Mouse (Mus musculus) frontal cortex, postnatal 10 days (tissue): ENCODE results near the gene Lmx1b.

Experiments
- DNase-seq, 2 experiments: peaks; one replicate each; pipeline ENCODE4 v3.0.0; 2022; ENCODE audit warnings: low spot score in 2 of 2, mixed read lengths in 1 of 2

Gene Lmx1b

DNA sequence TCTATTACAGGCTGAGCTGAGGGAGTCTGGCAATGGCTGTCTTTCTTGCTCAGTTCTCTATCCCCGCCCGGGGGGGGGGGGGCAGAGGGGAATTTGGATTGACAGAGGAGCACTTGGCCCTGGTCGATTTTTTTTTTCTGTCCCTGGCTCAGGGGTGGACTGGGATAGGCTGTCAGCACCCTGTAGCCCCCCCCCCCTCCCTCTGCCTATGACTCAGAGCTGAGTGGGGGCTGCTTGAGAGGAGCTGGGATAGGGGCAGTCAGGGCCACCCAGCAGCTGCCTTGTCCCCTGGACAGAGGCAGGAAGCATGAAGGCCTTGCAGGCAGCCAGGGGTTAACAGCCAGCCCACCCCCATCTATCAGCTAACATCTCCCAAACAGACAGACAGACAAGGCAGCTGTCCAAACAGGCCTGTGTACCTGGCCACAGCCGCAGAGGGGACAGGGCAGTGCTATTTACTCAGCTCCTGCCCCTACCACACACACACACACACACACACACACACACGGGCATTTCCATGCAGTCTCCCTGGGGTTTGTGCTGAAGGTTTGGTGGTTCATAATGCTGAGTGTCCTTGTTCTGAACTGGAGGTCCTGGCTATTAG lies 57.8 kb downstream of the Lmx1b start:
- no peak for DNase-seq

DNA sequence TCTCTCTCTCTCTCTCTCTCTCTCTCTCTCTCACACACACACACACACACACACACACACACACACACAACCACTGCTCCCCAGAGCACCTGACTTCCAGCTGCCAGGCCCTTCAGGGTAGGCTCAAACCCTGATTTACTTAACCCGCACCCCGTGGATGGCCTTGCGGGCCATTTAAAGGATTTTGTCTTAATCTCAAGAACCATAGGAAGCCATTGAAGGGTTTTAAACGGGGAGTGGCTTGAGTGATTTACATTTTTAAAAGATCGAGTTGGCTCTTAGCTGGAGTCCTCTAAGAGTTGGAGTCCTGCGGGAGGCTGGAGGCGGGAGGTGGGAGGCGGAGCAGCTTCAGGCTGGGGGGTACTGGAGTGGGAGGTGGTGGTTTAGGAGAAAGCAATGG lies 58.4 kb downstream of the Lmx1b start:
- DNase-seq = no peak

DNA sequence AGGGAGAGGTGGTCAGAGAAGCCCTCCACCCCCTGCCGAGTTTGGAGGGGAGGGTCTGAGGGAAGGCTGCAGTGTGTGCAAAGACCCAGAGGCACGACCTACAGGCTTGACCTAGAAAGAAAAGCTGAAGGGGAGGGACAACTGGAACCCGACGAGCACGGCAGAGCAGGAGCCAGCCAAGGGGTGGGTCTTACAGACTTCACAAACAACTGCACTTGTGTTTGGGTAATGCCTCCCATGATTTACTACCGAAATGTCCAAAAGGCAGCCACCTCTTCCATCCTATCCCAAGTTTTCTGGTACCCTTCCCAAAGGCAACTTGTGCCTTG lies 58.9 kb downstream of the Lmx1b start:
- DNase-seq = no peak

DNA sequence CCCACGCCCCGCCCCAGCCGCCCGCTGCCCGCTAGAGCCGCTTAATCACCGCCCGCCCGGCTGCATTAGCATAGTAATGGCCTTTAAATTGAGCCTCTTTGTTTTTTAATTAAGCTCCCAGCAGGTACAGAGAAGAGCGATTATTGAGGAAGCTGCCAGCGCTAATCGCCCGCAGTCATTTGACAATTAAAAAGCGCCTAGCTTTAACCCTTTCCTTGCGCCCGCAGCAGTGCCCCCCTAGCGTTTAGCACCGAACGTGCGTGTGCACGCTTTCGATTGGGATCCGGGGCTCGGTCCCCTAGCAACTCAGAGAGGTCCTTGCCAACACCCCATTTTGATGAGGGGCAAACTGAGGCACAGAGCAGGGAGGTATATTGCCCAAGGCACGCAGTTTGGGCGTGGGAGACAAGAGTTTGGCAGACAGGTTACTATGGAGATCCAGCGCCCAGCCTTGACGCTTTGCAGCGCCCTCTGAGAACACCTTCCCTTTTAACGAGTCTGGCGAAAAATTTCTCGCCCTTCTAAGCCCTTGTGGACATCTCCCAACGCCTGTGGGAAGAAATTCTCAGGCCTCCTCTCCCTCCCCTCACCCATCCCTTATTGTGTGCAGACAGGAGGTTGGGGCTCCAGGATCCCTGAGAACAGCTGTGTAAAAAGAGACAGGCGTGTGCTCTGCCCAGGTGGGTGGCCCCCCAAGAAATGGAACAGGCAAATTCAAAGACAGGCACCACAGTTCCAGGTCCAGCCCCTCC lies 59.4 kb downstream of the Lmx1b start:
- DNase-seq = no peak

DNA sequence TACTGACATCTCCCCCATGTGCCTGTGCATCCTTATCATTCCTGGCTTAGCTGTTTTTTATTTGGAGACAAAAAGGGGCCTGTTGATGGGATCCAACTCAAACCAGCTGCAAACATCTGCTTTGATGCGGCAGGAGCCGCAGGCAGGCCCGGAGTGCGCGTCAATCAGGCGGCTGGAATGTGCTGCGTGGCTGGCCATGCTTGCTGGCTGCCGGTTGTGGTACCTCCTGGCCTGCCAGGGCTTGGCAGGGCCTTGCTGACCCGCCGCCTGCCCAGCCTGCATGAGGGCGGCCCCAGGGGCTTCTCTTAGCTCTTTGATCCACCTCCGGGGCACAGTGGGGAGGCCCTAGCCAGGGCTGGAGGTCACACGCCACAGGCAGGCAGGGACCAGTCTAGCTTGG lies 64.9 kb downstream of the Lmx1b start:
- DNase-seq = no peak

DNA sequence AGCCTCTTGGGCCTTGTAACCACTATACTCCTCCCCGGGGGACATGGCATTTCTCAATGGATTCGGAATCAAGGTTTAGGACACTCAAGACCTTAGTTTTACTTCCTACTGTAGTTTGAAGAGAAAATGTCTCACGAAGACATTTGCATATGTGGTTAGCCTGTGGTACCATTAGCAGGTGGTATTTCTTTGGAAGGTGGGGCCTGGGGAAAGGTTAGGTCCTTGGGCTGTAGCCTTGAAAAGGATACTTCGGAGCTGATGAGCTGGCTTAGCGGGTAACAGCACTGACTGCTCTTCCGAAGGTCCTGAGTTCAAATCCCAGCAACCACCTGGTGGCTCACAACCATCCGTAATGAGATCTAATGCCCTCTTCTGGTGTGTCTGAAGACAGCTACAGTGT lies 67.2 kb downstream of the Lmx1b start:
- no peak for DNase-seq

DNA sequence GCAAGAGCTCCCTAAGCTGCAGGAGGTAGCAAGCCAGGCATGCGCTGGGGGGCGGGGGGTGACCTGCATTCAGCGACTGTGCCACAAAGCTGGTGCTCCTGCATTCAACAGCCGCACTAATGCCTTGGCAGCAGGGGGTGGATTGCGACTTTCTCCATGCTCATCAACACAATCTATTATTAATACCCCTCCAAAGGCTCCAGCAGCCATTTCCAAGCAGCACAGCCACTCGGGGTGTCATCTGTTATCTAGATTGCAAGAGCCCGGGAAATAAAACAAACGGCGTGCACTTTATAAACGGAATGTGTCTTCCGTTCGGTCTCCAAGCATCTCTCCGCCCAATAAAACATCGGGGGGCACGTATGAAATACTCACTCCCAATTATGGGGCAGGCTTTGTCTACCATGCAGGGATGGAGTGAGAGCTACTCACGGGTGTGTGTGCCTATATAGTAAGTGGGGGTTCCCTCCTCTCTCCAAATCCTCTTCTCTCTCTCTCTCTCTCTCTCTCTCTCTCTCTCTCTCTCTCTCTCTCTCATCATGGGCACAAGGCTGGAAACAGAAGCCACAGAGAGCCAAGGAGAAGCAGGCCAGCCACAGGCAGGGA lies 69.0 kb downstream of the Lmx1b start:
- DNase-seq = no peak

DNA sequence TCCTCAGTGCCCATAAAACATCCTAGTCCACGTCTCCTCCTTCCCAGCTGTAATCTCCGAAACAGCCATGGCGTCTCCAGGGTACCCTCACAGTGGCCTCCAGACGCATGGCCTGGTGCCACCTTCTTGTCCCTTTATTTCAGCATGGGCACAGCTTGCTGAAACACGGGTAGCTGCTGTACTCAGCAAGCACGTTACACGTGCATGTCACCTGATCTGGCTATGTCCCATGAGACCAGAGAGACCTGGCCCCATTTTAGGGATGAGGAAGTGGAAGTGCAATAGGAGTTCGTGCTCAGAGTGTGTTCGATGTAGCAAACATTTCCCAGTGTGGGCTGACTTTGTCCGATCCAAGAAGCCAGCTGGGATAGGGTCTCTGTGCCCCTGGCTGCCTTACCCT lies 70.6 kb downstream of the Lmx1b start:
- DNase-seq = no peak

DNA sequence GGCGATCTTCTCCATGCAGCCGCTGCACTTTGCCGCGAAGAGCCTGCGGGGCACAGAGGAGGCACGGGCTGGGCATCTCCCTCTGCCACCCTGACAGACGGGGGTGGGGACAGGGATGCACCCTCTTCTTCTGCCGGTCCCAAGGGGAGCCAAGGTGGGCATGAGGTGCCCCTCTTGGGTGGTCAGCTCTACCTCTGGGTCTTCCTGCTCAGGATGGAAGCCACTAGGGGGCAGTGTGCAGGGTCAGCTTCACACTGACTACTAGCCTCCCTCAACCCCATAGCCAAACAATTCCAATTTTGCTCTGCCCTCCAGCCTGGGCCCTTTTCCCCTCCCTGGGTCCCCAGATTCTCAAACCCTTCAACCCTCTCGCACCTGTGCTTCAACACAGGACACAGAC lies 71.1 kb downstream of the Lmx1b start:
- no peak for DNase-seq

DNA sequence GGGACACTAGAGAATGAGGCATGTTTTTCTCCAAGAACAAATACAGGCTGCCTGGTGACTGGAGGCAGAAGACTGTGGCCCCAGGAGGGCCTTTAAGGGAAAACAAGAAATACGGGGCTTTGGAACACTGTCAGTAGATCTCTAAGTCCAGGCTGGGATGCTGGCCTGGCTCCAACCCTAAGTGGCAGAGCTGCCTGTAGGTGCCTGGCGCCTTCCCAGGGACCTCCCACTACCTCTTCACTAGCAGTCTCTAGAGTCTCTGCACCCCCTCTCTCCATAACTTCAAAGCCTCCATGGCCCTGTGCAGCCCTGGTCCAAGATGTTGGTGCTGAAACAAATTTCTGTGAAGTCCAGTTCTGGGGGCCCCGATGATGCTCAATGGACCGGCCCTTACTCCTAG lies 74.4 kb downstream of the Lmx1b start:
- DNase-seq = no peak

DNA sequence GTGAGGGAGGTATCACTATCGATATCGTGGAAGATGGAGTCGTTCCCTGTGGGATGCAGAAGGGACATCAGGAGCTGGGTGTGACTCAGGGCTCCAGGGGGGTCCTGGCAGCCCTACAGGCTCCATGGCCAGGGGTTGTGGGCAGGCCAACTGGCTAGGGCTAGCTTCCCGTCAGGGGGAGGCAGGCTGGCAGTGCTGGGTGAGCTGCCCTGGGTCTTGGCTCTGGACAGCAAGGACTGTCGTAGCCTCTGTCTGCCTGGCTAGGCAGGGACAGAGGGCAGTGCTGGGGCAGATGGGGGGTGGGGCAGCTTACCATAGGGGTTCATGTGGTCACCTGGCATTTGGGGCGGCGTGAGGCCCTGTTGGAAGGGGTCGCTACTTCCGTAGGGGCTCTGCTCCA lies 75.6 kb downstream of the Lmx1b start:
- DNase-seq = no peak

DNA sequence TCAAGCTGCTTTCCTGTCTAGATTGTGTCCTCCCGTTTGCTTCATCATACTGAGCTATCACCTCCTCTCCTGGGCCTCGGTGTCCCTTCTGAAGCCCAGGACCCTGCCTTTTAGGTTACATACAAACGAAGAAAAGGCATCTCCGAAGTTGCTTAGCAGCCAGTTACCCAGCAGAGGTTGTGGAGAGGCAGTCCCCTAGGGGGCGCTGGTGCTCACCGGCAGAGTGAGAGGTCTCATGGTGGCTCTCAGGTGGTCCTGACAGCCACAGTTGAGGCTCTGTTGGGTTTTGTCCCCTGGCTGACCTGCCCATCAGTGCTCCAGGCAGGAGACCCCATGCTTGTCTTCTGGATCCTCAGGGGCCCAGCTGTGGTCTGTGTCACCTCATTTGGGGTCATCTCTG lies 80.6 kb downstream of the Lmx1b start:
- DNase-seq = peak in 1 of 2 experiments; percentile 48

DNA sequence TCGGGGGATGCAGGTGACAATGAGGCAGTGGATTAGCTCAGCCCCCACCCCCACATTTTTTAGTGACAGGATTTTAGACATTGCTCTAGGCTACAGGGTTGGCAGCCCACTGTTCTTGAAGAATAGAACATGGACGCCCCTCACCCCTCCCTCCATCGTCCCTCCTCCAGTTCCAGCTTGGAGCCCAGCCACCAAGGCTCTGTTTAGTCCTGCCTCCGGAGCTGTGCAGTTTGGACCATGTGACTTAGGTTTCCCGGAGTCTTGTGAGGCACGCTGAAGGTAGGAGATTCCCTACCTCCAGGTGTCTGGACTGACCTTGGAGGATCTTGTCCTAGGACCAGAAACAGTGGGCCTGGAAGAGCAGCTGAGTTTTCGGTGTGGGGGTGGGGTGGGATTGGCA lies 81.0 kb downstream of the Lmx1b start:
- no peak for DNase-seq

DNA sequence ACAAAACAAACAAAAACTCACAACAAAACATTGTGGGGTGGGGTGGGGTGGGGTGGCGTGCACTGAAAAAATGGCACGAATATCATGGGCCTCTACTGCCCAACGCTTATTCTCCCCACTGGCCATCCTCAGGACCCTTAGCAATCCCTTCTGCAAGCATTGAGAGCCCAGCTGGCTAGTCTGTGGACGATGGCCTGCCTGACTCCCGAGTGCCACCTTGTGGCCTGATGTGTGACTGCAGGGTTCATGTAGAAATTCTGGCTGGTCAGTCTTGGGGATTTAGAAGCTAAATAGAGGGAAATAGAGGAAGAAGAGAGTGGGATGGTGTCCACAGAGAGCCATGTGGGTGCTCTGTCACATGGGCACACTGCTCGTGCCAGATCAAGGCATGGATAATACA lies 82.1 kb downstream of the Lmx1b start:
- DNase-seq = peak in 1 of 2 experiments; percentile 75

DNA sequence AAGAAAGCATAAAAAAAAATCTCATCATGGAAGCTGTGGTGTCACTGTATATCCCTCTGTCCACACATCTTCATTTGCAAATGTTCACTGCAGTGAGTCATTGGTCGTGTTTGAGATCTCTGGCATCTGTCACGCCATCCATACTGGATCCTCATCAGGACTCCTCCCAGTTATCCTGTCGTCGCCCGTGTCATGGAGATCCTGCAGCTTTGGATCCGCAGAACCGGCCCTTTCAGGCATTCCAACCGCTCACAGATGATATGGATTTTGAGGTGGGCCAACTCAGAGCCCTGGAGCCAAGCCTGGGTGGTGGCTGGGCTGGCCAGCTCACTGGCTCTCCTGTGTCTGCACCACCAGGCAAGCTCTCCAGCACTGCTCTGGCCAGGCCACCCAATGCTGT lies 84.7 kb downstream of the Lmx1b start:
- no peak for DNase-seq

DNA sequence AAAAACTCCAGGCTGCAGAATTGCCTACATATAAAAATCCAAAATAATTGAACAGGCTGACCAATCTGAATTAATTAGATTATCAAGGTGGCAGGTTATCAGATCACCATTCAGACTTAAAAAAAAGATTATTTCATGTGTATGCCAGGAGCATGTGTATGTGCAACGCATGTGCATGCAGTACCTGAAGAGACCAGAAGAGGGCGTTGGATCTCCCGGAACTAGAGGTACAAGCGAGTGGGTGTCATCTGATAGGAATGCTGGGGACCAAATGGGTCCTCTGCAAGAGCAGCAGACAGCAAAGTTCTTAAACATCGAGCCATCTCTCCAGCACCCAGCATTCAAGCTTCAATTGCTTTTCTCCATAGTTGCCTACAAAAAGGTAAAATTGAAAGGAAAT lies 87.6 kb downstream of the Lmx1b start:
- DNase-seq = no peak

DNA sequence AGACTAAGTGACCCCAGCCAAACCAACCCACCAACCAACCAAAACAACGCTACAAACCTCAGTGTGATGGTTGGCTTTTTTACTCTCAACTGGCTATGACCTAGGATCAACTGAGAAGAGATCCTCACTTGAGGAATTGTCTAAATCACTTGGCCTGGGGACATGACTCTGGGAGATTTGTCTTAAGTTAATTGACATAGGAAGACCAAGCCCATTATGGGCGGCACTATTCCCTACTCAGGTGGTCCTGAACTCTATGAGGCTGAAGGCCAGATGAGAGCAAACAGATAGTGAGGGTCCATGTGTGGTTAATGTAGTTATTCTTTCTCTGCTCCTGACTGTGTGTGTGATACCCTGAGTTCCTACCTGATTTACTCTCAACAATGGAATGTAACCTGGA lies 92.7 kb downstream of the Lmx1b start:
- no peak for DNase-seq

DNA sequence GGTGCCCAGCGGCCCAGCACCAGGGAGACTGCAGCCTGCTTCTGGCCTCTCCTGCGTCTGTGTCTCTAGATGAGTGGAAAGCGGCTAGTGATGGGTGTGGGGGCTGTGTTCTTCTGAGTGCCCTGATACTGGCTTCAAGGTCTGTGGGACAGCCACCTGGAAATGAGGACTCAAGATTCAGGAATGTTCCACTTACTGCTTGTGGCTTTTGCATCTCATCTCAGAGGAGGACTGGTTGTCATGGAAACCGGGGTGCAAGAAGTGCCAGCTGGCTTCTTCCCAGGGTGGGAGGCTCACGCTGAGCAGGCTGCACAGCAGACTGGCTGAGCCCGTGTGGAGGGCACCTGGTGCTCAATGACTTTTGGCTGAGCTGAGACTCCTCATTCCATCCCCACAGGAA lies 93.4 kb downstream of the Lmx1b start:
- DNase-seq = peak; percentile 90 to 92

DNA sequence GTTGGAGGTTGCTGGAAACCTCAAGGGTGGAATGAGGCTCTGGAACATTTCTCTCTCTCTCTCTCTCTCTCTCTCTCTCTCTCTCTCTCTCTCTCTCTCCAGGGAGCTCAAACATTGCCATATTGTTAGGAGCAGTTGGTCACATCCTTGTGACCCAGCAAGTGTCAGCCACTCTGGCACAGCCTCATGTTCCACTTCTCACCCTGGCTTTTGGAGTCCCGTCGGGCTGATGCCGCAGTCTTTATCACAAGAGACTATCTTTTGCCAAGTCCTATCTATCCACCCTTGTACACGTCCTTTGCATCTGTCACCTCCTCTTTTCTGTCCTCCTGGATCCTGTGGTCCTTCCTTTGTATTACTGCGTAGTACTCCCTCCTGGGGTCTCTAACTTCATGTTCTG lies 94.3 kb downstream of the Lmx1b start:
- no peak for DNase-seq

DNA sequence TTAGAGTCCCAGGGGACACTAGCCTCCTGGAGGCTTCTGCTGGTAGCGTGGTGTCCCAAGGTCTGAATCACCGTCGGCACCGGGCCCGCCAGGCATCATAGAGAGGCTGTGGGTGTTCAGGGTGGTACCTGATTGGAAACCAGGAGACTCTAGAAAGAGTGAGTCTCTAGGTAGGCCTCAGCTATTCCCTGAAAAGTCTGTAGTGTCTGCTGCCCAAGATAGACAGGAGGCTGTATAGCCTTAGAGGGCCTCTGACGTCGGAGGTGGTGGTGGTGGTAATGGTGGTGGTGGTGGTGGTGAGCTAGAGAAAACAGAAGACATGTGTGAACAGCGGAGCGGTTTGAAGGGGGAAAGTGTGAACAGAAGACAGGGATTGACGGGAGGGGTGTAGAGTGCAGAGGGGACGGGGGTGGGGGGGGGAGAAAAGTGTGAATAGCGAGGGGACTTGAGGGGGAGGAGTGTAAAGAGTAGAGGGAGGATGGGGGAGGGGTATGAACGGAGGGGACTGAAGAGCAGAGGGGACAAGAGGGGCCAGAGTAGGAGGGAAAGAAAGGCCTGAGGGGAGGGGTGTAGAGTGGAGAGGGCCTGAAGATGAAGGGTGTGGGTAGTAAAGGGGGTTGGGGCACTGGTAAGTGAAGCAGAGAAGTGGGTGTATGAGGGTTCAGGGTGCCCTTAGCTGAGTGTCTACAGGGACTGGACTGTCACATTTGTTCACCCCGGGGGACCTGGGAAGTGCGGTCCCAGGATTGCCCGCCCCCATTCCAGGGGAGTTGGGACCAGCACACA lies 95.3 kb downstream of the Lmx1b start:
- no peak for DNase-seq

DNA sequence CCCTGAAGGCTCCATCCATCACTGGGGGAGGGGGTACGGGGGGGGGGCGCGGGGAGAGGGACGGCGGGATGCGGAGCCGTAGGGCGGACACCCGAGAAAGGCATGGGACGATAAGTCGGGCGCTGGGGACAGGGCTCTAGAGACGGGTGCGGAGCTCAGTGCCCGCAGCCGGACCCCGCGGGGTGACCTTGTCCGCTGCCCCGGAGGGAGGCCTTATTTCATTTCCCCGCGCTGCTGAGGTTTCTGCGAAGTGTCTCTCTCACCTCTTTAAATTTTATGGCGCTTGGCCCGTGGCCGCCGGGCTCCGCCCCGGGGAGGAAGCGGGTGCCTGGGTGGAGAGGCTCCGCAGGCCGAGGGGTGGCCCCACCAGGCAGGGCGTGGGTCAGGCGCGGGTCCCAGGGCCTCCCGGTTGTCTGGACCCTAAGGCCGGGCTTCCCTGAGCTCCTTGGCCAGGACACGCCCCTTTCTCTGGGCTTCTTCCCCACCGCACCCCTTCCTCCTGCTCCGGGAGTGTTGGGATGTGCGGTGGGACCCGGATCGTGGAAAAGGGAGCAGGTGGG lies 96.0 kb downstream of the Lmx1b start:
- no peak for DNase-seq

DNA sequence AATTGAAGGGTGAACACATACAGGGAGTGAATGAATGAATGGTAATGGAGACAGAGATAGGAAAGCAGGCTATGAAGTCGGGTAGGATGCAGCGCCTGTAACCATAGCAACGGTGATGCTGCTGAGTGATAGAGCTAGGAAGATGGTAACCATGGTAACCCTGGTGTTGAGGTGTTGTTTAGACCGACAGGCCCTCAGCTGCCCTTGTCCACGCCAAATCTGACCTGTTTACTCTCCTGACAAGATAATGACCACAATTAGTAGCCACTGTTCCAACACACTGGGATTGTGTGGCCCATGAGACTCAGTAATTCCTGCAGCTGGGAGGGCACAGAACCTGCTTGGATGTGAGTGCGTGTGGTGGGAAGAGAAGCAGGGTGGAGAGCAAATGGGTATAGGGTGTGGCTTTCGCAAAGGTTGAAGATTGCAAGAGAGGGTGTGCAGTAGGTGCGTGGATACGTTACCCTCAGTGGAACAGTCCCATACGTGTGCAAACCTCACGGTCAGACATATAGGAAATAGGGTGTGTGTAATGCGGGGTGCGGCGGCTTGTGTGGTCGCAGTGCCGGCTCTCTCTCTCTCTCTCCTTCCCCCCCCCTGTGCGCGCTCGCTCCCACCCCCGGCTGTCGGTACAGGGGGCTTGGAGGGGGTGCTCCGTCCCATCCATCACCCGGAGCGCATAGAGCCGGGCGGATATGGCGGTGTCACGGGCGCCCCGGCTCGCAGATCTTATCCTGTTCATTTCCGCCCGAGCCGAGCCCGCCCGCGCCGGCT lies 96.7 kb downstream of the Lmx1b start:
- DNase-seq = peak; percentile 69 to 82
